Comparison of ENCODE assay signal across 8 mouse cellular contexts in genomic region chr8:75108527-75109235, GRCm38 (mm10). TPM values are rescaled to one million over a fixed set of nuclear protein-coding genes. Genes with fewer than 3 reads are reported as not detected.
DNase-seq lines count a peak whose midpoint lies in the region; ATAC-seq lines count a peak whose summit lies in the region.

No protein-coding gene starts in this region.

- DNase-seq in adrenal gland, adult (ENCODE audit: inconsistent age in 2 of 2, low spot score in 1 of 2) = peak; percentile 86 to 94
- peak; percentile 87 for DNase-seq in embryo, embryonic 10 days (ENCODE audit: low spot score)
- peak; percentile 79 for DNase-seq in gastrocnemius, postnatal 10 days
- DNase-seq in induced T-regulatory cell, adult 2 months (ENCODE audit: low read depth) = peak; percentile 92
- DNase-seq in left cerebral cortex, postnatal 10 days (ENCODE audit: extremely low spot score in 1 of 2, low spot score in 2 of 2) = peak; percentile 63 to 85
- DNase-seq in right cerebral cortex, postnatal 10 days (ENCODE audit: low spot score in 2 of 2) = peak; percentile 82 to 88
- peak; percentile 85 for DNase-seq in urinary bladder, postnatal 14 days (ENCODE audit: low spot score)

- intact Hi-C loops in left cerebral cortex, postnatal 10 days (cut with DNase I) = loop anchor here (2.0 kb wide), 1 partner anchor 36 kb away; no protein-coding TSS in a partner anchor

- peak; percentile 80 for ATAC-seq in megakaryocyte progenitor cell, adult 5-6 weeks (replicated peaks; ENCODE audit: poor library complexity)

RNA-seq across cellular contexts. Expression of gene Mcm5, which starts 0.7 kb away (rescaled TPM):
- 10 to 100 TPM; 11.9 to 15.5 TPM for total RNA-seq in gastrocnemius, postnatal 10 days (2021)
- total RNA-seq in left cerebral cortex, postnatal 10 days (2021) = 10 to 100 TPM in 1 of 2 experiments, 1 to 10 TPM in 1; 9.3 to 10.4 TPM
- 66.1 and 75.7 TPM in 2 replicates for total RNA-seq in megakaryocyte progenitor cell, adult 5-6 weeks (2015)
- 289 and 346 TPM in 2 replicates for total RNA-seq in megakaryocyte progenitor cell, adult 5-6 weeks (2017)

RNA-seq across cellular contexts. Expression of gene Hmox1, which starts 15.3 kb away (rescaled TPM):
- 10 to 100 TPM; 14.8 to 24.3 TPM for total RNA-seq in gastrocnemius, postnatal 10 days (2021)
- 1 to 10 TPM; 4.6 to 4.7 TPM for total RNA-seq in left cerebral cortex, postnatal 10 days (2021)
- total RNA-seq in megakaryocyte progenitor cell, adult 5-6 weeks (2015) = 0.94 and 2.5 TPM in 2 replicates
- total RNA-seq in megakaryocyte progenitor cell, adult 5-6 weeks (2017) = 2.5 and 3.9 TPM in 2 replicates

Comparison
In these comparisons a context has a peak if more than half of its experiments do, and no peak if none do; other contexts are left out.
1. Peak in every context shown above with its lines: DNase-seq and ATAC-seq.
2. RNA of gene Mcm5, which starts 0.7 kb away (total RNA-seq): 66.1 to 346 TPM in megakaryocyte progenitor cell, adult 5-6 weeks; 11.9 to 15.5 TPM in gastrocnemius, postnatal 10 days and 9.3 to 10.4 TPM in left cerebral cortex, postnatal 10 days; every median in the first group is over 4 times any median in the second.